Mouse (Mus musculus): Measurements from ENCODE around the gene Itpk1. TPM values are rescaled to one million over a fixed set of nuclear protein-coding genes. Genes with fewer than 3 reads are reported as not detected.

The Itpk1 gene
- polyA plus RNA-seq, 1 experiment from 2014 or later = 4.3 TPM

MicroRNAs within 50 kb of the gene (microRNA counts, 519-probe panel; counts per million panel counts)
- microRNA mmu-miR-1936 = 582 counts per million, percentile 70 among the panel's probes with 10 or more counts

Small RNA genes within 50 kb of the gene (microRNA-seq; reads per million reads assigned to microRNA genes)
- not detected for gene Mir1936

Other genes with a start within 250 kb of the Itpk1 start
- gene Golga5, start 235.8 kb downstream of the Itpk1 start, polyA plus RNA-seq (2016; fragmentation: Nextera tagmentation; extraction: Ambion mirVana) = 18.5 and 19.5 TPM in 2 replicates
- gene Chga, start 150.0 kb downstream of the Itpk1 start, polyA plus RNA-seq (2016; fragmentation: Nextera tagmentation; extraction: Ambion mirVana) = 1.3 and 1.4 TPM in 2 replicates
- gene Moap1, start 38.7 kb upstream of the Itpk1 start, polyA plus RNA-seq (2016; fragmentation: Nextera tagmentation; extraction: Ambion mirVana) = 9.2 and 11.7 TPM in 2 replicates
- 11.5 and 12.3 TPM in 2 replicates for gene Tmem251, start 38.8 kb upstream of the Itpk1 start, polyA plus RNA-seq (2016; fragmentation: Nextera tagmentation; extraction: Ambion mirVana)
- gene Gm28051, start 52.8 kb upstream of the Itpk1 start, polyA plus RNA-seq (2016; fragmentation: Nextera tagmentation; extraction: Ambion mirVana) = 0.48 TPM in 1 of 2 replicates, not detected in the other
- gene Gon7, start 52.9 kb upstream of the Itpk1 start, polyA plus RNA-seq (2016; fragmentation: Nextera tagmentation; extraction: Ambion mirVana) = 20.6 and 23.2 TPM in 2 replicates
- gene Ubr7, start 53.0 kb upstream of the Itpk1 start, polyA plus RNA-seq (2016; fragmentation: Nextera tagmentation; extraction: Ambion mirVana) = 32.1 and 32.4 TPM in 2 replicates
- 11.8 and 12.4 TPM in 2 replicates for gene Gm20604, start 53.7 kb upstream of the Itpk1 start, polyA plus RNA-seq (2016; fragmentation: Nextera tagmentation; extraction: Ambion mirVana)
- gene Btbd7, start 173.5 kb upstream of the Itpk1 start, polyA plus RNA-seq (2016; fragmentation: Nextera tagmentation; extraction: Ambion mirVana) = 7.3 and 7.5 TPM in 2 replicates
- gene Cox8c, start 194.4 kb upstream of the Itpk1 start, polyA plus RNA-seq (2016; fragmentation: Nextera tagmentation; extraction: Ambion mirVana) = not detected in 2 replicates
- 0.04 TPM in 1 of 2 replicates, not detected in the other for gene Unc79, start 243.9 kb upstream of the Itpk1 start, polyA plus RNA-seq (2016; fragmentation: Nextera tagmentation; extraction: Ambion mirVana)